ENCODE assay signal across 8 mouse cellular contexts in the genomic region with DNA sequence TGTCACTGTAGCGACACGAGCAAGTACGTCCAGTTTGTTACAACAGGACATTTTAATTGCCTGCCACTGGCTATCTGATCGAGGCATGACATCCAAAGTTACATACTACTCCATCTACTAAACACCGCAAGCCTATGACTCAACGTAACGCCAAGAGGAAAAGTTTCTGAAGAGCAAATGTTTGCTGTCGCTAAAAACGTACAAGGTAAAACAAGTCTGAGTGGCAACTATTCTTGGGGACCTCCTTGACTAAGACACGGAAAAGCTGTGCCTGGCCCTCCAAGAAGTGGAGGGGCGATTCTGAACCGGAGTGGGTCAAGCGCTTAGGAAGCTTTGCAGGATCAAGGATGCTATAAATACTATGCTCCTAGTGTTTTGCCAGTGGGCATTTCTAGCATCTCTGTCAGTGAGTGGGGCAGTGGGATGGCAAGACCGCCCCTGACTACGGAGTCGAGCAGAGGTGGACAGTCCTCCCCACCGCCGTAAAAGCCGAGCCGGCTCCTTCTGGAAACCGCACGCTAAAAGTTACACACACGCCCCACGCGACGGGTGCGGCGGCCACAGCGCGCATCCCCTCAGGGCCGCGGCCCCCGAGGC. TPM values are rescaled to one million over a fixed set of nuclear protein-coding genes. Genes with fewer than 3 reads are reported as not detected.
DNase-seq lines count a peak whose midpoint lies in the region; ATAC-seq lines count a peak whose summit lies in the region.

No protein-coding gene starts in this region.

- H3K27ac ChIP-seq in forebrain, embryonic 16.5 days (ENCODE audit: low read length) = peak overlapping the region; percentile 98
- peak overlapping the region; percentile 97 for H3K27ac ChIP-seq in liver, embryonic 16.5 days (ENCODE audit: low read length)
- H3K27ac ChIP-seq in neural tube, embryonic 14.5 days (ENCODE audit: low read depth, low read length) = peak overlapping the region; percentile 98

- peaks cover 19% of the 10 kb centered on the region for H3K4me1 ChIP-seq in forebrain, embryonic 16.5 days (replicated peaks; ENCODE audit: control insufficient read depth, insufficient read depth, low read length)
- H3K4me1 ChIP-seq in liver, embryonic 16.5 days (ENCODE audit: control insufficient read depth, low read depth, low read length) = peaks cover 11% of the 10 kb centered on the region
- H3K4me1 ChIP-seq in neural tube, embryonic 14.5 days (ENCODE audit: control insufficient read depth, insufficient read depth, low read length) = peaks cover 25% of the 10 kb centered on the region

- peak overlapping the region; percentile 97 for H3K9ac ChIP-seq in forebrain, embryonic 16.5 days (replicated peaks; ENCODE audit: low read depth, low read length)
- peak overlapping the region; percentile 98 for H3K9ac ChIP-seq in liver, embryonic 16.5 days (ENCODE audit: low read depth, low read length)
- peak overlapping the region; percentile 96 for H3K9ac ChIP-seq in neural tube, embryonic 14.5 days (replicated peaks; ENCODE audit: low read depth, low read length)

- no peak for ATAC-seq in forebrain, embryonic 16.5 days
- no peak for ATAC-seq in liver, embryonic 16.5 days (ENCODE audit: low read depth)
- peak; percentile 13; the same call in 1 of the 2 replicates for ATAC-seq in neural tube, embryonic 14.5 days (ENCODE audit: low read depth)

- no peaks in the 10 kb centered on the region for H3K27me3 ChIP-seq in forebrain, embryonic 16.5 days (replicated peaks; ENCODE audit: control insufficient read depth, insufficient read depth, low read length)
- H3K27me3 ChIP-seq in liver, embryonic 16.5 days (ENCODE audit: control insufficient read depth, insufficient read depth, low read depth, low read length) = no peaks in the 10 kb centered on the region
- H3K27me3 ChIP-seq in neural tube, embryonic 14.5 days (ENCODE audit: control insufficient read depth, insufficient read depth, low read length) = no peaks in the 10 kb centered on the region

- H3K4me3 ChIP-seq in forebrain, embryonic 16.5 days (replicated peaks; ENCODE audit: low read length) = peak overlapping the region; percentile 94
- H3K4me3 ChIP-seq in liver, embryonic 16.5 days (ENCODE audit: low read depth, low read length) = peak overlapping the region; percentile 95
- peak overlapping the region; percentile 97 for H3K4me3 ChIP-seq in neural tube, embryonic 14.5 days (ENCODE audit: low read depth, low read length)

- H3K9me3 ChIP-seq in forebrain, embryonic 16.5 days (ENCODE audit: control insufficient read depth, low read length) = no peaks in the 10 kb centered on the region
- H3K9me3 ChIP-seq in liver, embryonic 16.5 days (replicated peaks; ENCODE audit: control insufficient read depth, low read length) = no peaks in the 10 kb centered on the region
- no peaks in the 10 kb centered on the region for H3K9me3 ChIP-seq in neural tube, embryonic 14.5 days (ENCODE audit: control insufficient read depth, low read length)

- peak; percentile 58 to 81 for DNase-seq in adrenal gland, adult (ENCODE audit: inconsistent age in 2 of 2, low spot score in 1 of 2)
- no peak for DNase-seq in adrenal gland, postnatal 10 days
- peak; percentile 10 to 31 for DNase-seq in urinary bladder, adult 18-20 months (ENCODE audit: low spot score in 2 of 2)
- DNase-seq in urinary bladder, postnatal 4 days (ENCODE audit: low spot score in 2 of 2) = no peak
- DNase-seq in kidney, adult 8-10 months = peak; percentile 7 to 21

- peak overlapping the region; percentile 95 for H3K4me2 ChIP-seq in forebrain, embryonic 16.5 days (ENCODE audit: low read length)
- peak overlapping the region; percentile 83 for H3K4me2 ChIP-seq in liver, embryonic 16.5 days (ENCODE audit: low read depth, low read length)
- peak overlapping the region; percentile 99 for H3K4me2 ChIP-seq in neural tube, embryonic 14.5 days (ENCODE audit: low read depth, low read length)

- no peaks in the 10 kb centered on the region for H3K36me3 ChIP-seq in forebrain, embryonic 16.5 days (ENCODE audit: control insufficient read depth, insufficient read depth)
- no peaks in the 10 kb centered on the region for H3K36me3 ChIP-seq in liver, embryonic 16.5 days (ENCODE audit: control insufficient read depth, insufficient read depth)
- no peaks in the 10 kb centered on the region for H3K36me3 ChIP-seq in neural tube, embryonic 14.5 days (ENCODE audit: control insufficient read depth, insufficient read depth, low read length)

- whole genome bisulfite sequencing in forebrain, embryonic 16.5 days = 0% methylated on average over 32 of the region's 33 CpGs
- WGBS in liver, embryonic 16.5 days (ENCODE audit: insufficient replicate concordance) = under 1% methylated on average over 33 of the region's 33 CpGs
- WGBS in neural tube, embryonic 14.5 days = under 1% methylated on average over 33 of the region's 33 CpGs

RNA-seq across cellular contexts. Expression of a gene that starts 0.8 kb away (rescaled TPM):
- total RNA-seq in adrenal gland, postnatal 10 days (2021) = 100 to 1,000 TPM; 114 to 118 TPM
- polyA plus RNA-seq in forebrain, embryonic 16.5 days (2015; fragmentation: Nextera tagmentation; extraction: Ambion mirVana) = 26.9 and 28.5 TPM in 2 replicates
- 10.9 and 12.7 TPM in 2 replicates for polyA plus RNA-seq in liver, embryonic 16.5 days (2015; fragmentation: Nextera tagmentation; extraction: Ambion mirVana)
- 53.2 and 60.1 TPM in 2 replicates for polyA plus RNA-seq in neural tube, embryonic 14.5 days (2014; fragmentation: Nextera tagmentation; extraction: Ambion mirVana)

Comparison
In these comparisons a context has a peak if more than half of its experiments do, and no peak if none do; other contexts are left out.
1. DNase-seq: peak in adrenal gland, adult (2 of 2), urinary bladder, adult 18-20 months (2 of 2) and kidney, adult 8-10 months (2 of 2); none in adrenal gland, postnatal 10 days (single experiment) and urinary bladder, postnatal 4 days (0 of 2).
2. Peak in every context shown above with its lines, with median percentiles within 50 percentile points of each other: H3K27ac ChIP-seq, H3K4me2 ChIP-seq, H3K4me3 ChIP-seq and H3K9ac ChIP-seq.